10 mouse cellular contexts compared by ENCODE assay signal in genomic region chr10:53859224-53859623, GRCm38 (mm10).
A peak's percentile ranks its signal among the peaks of the same experiment; 100 is the strongest.
DNase-seq lines count a peak whose midpoint lies in the region; ATAC-seq and TF ChIP-seq lines count a peak whose summit lies in the region.
"Had no signal": no experiment of that assay in that cellular context is flagged by ENCODE, and none has a peak within 500 bp of the region (broad histone marks: within the 10 kb centered on the region; RNA-seq: fewer than 3 reads in every experiment).

No protein-coding gene starts in this region.

- TF ChIP-seq EP300 in ES-Bruce4 (IDR thresholded peaks at IDR 0.05; ENCODE audit: insufficient read depth, low read depth, low read length) = no peak

- TF ChIP-seq POLR2A in ES-Bruce4 (IDR thresholded peaks at IDR 0.05; ENCODE audit: insufficient read depth, low read length) = no peak
- TF ChIP-seq POLR2A in bone marrow, adult 2 months (IDR thresholded peaks at IDR 0.05; ENCODE audit: borderline replicate concordance, control insufficient read depth, low read depth, low read length) = no peak

- H3K9me3 ChIP-seq in ES-Bruce4 (replicated peaks; ENCODE audit: control insufficient read depth, insufficient read depth, low read length, poor library complexity, severe bottlenecking) = no peaks in the 10 kb centered on the region
- no peaks in the 10 kb centered on the region for H3K9me3 ChIP-seq in hindbrain, postnatal 0 days (ENCODE audit: low read length)
- H3K9me3 ChIP-seq: heart, embryonic 13.5 days; lung, embryonic 15.5 days had no signal

- no peaks in the 10 kb centered on the region for H3K4me1 ChIP-seq in ES-Bruce4 (ENCODE audit: control insufficient read depth, insufficient read depth, low read length)
- H3K4me1 ChIP-seq in bone marrow, adult 2 months (ENCODE audit: control insufficient read depth, insufficient read depth, low read length) = no peaks in the 10 kb centered on the region
- no peaks in the 10 kb centered on the region for H3K4me1 ChIP-seq in hindbrain, postnatal 0 days (ENCODE audit: insufficient read depth, low read length)
- H3K4me1 ChIP-seq: lung, embryonic 15.5 days had no signal

- H3K27me3 ChIP-seq in ES-Bruce4 (ENCODE audit: control insufficient read depth, insufficient read depth, low read length, poor library complexity, severe bottlenecking) = no peaks in the 10 kb centered on the region; the same call in 1 of the 2 replicates
- no peaks in the 10 kb centered on the region for H3K27me3 ChIP-seq in hindbrain, postnatal 0 days (ENCODE audit: insufficient read depth, low read length)
- H3K27me3 ChIP-seq: heart, embryonic 13.5 days; lung, embryonic 15.5 days had no signal

- TF ChIP-seq CTCF in ES-Bruce4 (IDR thresholded peaks at IDR 0.05; ENCODE audit: low read depth, low read length) = peak; percentile 20
- TF ChIP-seq CTCF in bone marrow, adult 2 months (IDR thresholded peaks at IDR 0.05; ENCODE audit: control insufficient read depth, insufficient read depth, low read length) = peak; percentile 37; the same call in 1 of the 2 replicates
- no peak for TF ChIP-seq CTCF in hindbrain, postnatal 0 days (IDR thresholded peaks at IDR 0.05; ENCODE audit: low read depth)

- peak; percentile 5 for DNase-seq in lung, postnatal 36 days
- no peak for DNase-seq in lung, postnatal 25 days (ENCODE audit: low spot score)
- DNase-seq in hindbrain, postnatal 0 days (ENCODE audit: low spot score) = no peak
- no peak for DNase-seq in spleen, postnatal 14 days (ENCODE audit: low spot score in 2 of 2)

- H3K9ac ChIP-seq in ES-Bruce4 (ENCODE audit: low read depth, poor library complexity, severe bottlenecking) = no peak overlapping the region
- no peak overlapping the region for H3K9ac ChIP-seq in hindbrain, postnatal 0 days (replicated peaks; ENCODE audit: low read length)
- H3K9ac ChIP-seq: heart, embryonic 13.5 days; lung, embryonic 15.5 days had no signal

- peak; percentile 65; the same call in 1 of the 2 replicates for ATAC-seq in megakaryocyte-erythroid progenitor cell, adult 5-6 weeks (replicated peaks; ENCODE audit: low FRiP score, low TSS enrichment, poor library complexity, severe bottlenecking)
- ATAC-seq in hindbrain, postnatal 0 days = no peak
- ATAC-seq: hindbrain, embryonic 16.5 days had no signal

- no peak overlapping the region for H3K27ac ChIP-seq in ES-Bruce4 (ENCODE audit: insufficient read depth, low read length)
- no peak overlapping the region for H3K27ac ChIP-seq in bone marrow, adult 2 months (ENCODE audit: control insufficient read depth, insufficient read depth, low read depth, low read length, poor library complexity)
- no peak overlapping the region for H3K27ac ChIP-seq in hindbrain, postnatal 0 days
- H3K27ac ChIP-seq: heart, embryonic 13.5 days; lung, embryonic 15.5 days had no signal

- WGBS in bone marrow, adult 2 months = 75% methylated on average over 3 of the region's 3 CpGs
- WGBS in hindbrain, postnatal 0 days = 86% methylated on average over 3 of the region's 3 CpGs

- no peak overlapping the region for H3K4me2 ChIP-seq in hindbrain, postnatal 0 days (ENCODE audit: low read depth, low read length)
- H3K4me2 ChIP-seq: heart, embryonic 13.5 days; lung, embryonic 15.5 days had no signal

- H3K4me3 ChIP-seq in ES-Bruce4 (ENCODE audit: low read depth, low read length) = no peak overlapping the region
- H3K4me3 ChIP-seq in bone marrow, adult 2 months (replicated peaks; ENCODE audit: control insufficient read depth, low read depth, low read length) = no peak overlapping the region
- H3K4me3 ChIP-seq in hindbrain, postnatal 0 days (ENCODE audit: low read length) = no peak overlapping the region
- H3K4me3 ChIP-seq: heart, embryonic 13.5 days; lung, embryonic 15.5 days had no signal

- H3K36me3 ChIP-seq in ES-Bruce4 (ENCODE audit: control insufficient read depth, insufficient read depth, low read length, poor library complexity, severe bottlenecking) = no peaks in the 10 kb centered on the region
- H3K36me3 ChIP-seq in hindbrain, postnatal 0 days (ENCODE audit: insufficient read depth, low read length) = no peaks in the 10 kb centered on the region
- H3K36me3 ChIP-seq: heart, embryonic 13.5 days; lung, embryonic 15.5 days had no signal
